23 mouse cellular contexts compared by ENCODE assay signal in genomic region chr8:69789105-69789504, GRCm38 (mm10). TPM values are rescaled to one million over a fixed set of nuclear protein-coding genes. Genes with fewer than 3 reads are reported as not detected.
DNase-seq lines count a peak whose midpoint lies in the region; ATAC-seq lines count a peak whose summit lies in the region.
"Had no signal": no experiment of that assay in that cellular context is flagged by ENCODE, and none has a peak within 500 bp of the region (broad histone marks: within the 10 kb centered on the region; RNA-seq: fewer than 3 reads in every experiment).

No protein-coding gene starts in this region.

- ATAC-seq in megakaryocyte, adult 5-6 weeks (ENCODE audit: poor library complexity, severe bottlenecking), result no peak
- no peak for ATAC-seq in liver, embryonic 12.5 days
- no peak for ATAC-seq in hindbrain, embryonic 16.5 days
- ATAC-seq: forebrain, embryonic 15.5 days; intestine, embryonic 15.5 days had no signal

- H3K9ac ChIP-seq in liver, embryonic 12.5 days, result peak overlapping the region; percentile 14; the same call in 1 of the 2 replicates
- no peak overlapping the region for H3K9ac ChIP-seq in hindbrain, embryonic 16.5 days (ENCODE audit: low read depth, low read length)
- H3K9ac ChIP-seq: embryonic facial prominence, embryonic 12.5 days; forebrain, embryonic 15.5 days; hindbrain, embryonic 12.5 days; intestine, embryonic 15.5 days; kidney, embryonic 15.5 days; limb, embryonic 13.5 days; lung, embryonic 15.5 days had no signal

- H3K4me2 ChIP-seq in liver, embryonic 12.5 days, result peak overlapping the region; percentile 87; the same call in 1 of the 2 replicates
- no peak overlapping the region for H3K4me2 ChIP-seq in hindbrain, embryonic 16.5 days (ENCODE audit: low read length)
- H3K4me2 ChIP-seq: intestine, embryonic 15.5 days; lung, embryonic 15.5 days had no signal

- WGBS in heart, embryonic 10.5 days, result 84% methylated on average over 5 of the region's 5 CpGs
- 33% methylated on average over 5 of the region's 5 CpGs for WGBS in liver, embryonic 12.5 days (ENCODE audit: insufficient replicate concordance)
- 89% methylated on average over 5 of the region's 5 CpGs for WGBS in hindbrain, embryonic 16.5 days

- no peak overlapping the region for H3K4me3 ChIP-seq in heart, embryonic 10.5 days
- H3K4me3 ChIP-seq in megakaryocyte, embryonic 14.5 days (replicated peaks), result peak overlapping the region; percentile 79
- no peak overlapping the region for H3K4me3 ChIP-seq in liver, embryonic 12.5 days
- H3K4me3 ChIP-seq in hindbrain, embryonic 16.5 days (ENCODE audit: low read length), result no peak overlapping the region
- H3K4me3 ChIP-seq: embryonic facial prominence, embryonic 12.5 days; forebrain, embryonic 15.5 days; hindbrain, embryonic 12.5 days; intestine, embryonic 15.5 days; lung, embryonic 15.5 days had no signal

- no peaks in the 10 kb centered on the region for H3K27me3 ChIP-seq in heart, embryonic 10.5 days (ENCODE audit: insufficient read depth, poor library complexity, severe bottlenecking)
- no peaks in the 10 kb centered on the region for H3K27me3 ChIP-seq in megakaryocyte, embryonic 14.5 days (replicated peaks)
- no peaks in the 10 kb centered on the region for H3K27me3 ChIP-seq in liver, embryonic 12.5 days (replicated peaks)
- no peaks in the 10 kb centered on the region for H3K27me3 ChIP-seq in hindbrain, embryonic 16.5 days (replicated peaks; ENCODE audit: control insufficient read depth, insufficient read depth, low read length)
- H3K27me3 ChIP-seq: embryonic facial prominence, embryonic 12.5 days; forebrain, embryonic 15.5 days; hindbrain, embryonic 12.5 days; intestine, embryonic 15.5 days; kidney, embryonic 15.5 days; limb, embryonic 13.5 days; lung, embryonic 15.5 days had no signal

- no peaks in the 10 kb centered on the region for H3K9me3 ChIP-seq in heart, embryonic 10.5 days
- no peaks in the 10 kb centered on the region for H3K9me3 ChIP-seq in megakaryocyte, embryonic 14.5 days
- no peaks in the 10 kb centered on the region for H3K9me3 ChIP-seq in liver, embryonic 12.5 days (replicated peaks)
- no peaks in the 10 kb centered on the region for H3K9me3 ChIP-seq in hindbrain, embryonic 16.5 days (ENCODE audit: control insufficient read depth, low read length)
- H3K9me3 ChIP-seq: embryonic facial prominence, embryonic 12.5 days; forebrain, embryonic 15.5 days; hindbrain, embryonic 12.5 days; intestine, embryonic 15.5 days; kidney, embryonic 15.5 days; limb, embryonic 13.5 days; lung, embryonic 15.5 days had no signal

- peaks cover 13% of the 10 kb centered on the region for H3K4me1 ChIP-seq in heart, embryonic 10.5 days
- H3K4me1 ChIP-seq in megakaryocyte, embryonic 14.5 days, result peaks cover 45% of the 10 kb centered on the region
- peaks cover 36% of the 10 kb centered on the region for H3K4me1 ChIP-seq in liver, embryonic 12.5 days
- H3K4me1 ChIP-seq in hindbrain, embryonic 16.5 days (ENCODE audit: control insufficient read depth, insufficient read depth, low read depth, low read length), result peaks cover 24% of the 10 kb centered on the region

- peak; percentile 69 for DNase-seq in heart, adult 11 months
- no peak for DNase-seq in heart, embryonic 10.5 days (ENCODE audit: low spot score)
- DNase-seq in 416B (ENCODE audit: low read depth), result peak; percentile 42
- DNase-seq in gastrocnemius, postnatal 25 days, result no peak
- DNase-seq: adrenal gland, adult 8-10 months; cerebellum, adult 9-10 months; right cerebral cortex, postnatal 25 days; thymus, postnatal 14 days had no signal

- H3K36me3 ChIP-seq in heart, embryonic 10.5 days, result peaks cover 9% of the 10 kb centered on the region
- H3K36me3 ChIP-seq in megakaryocyte, embryonic 14.5 days (replicated peaks; ENCODE audit: low read length), result peaks cover 15% of the 10 kb centered on the region
- H3K36me3 ChIP-seq in liver, embryonic 12.5 days, result peaks cover 14% of the 10 kb centered on the region
- H3K36me3 ChIP-seq in hindbrain, embryonic 16.5 days (ENCODE audit: control insufficient read depth, insufficient read depth, low read length), result peaks cover 4% of the 10 kb centered on the region

- H3K27ac ChIP-seq in heart, embryonic 10.5 days, result no peak overlapping the region
- peak overlapping the region; percentile 99; the same call in 1 of the 2 replicates for H3K27ac ChIP-seq in liver, embryonic 12.5 days
- no peak overlapping the region for H3K27ac ChIP-seq in hindbrain, embryonic 16.5 days (ENCODE audit: low read depth, low read length)
- H3K27ac ChIP-seq: embryonic facial prominence, embryonic 12.5 days; forebrain, embryonic 15.5 days; hindbrain, embryonic 12.5 days; intestine, embryonic 15.5 days; kidney, embryonic 15.5 days; limb, embryonic 13.5 days; lung, embryonic 15.5 days had no signal

RNA-seq across cellular contexts. Expression of gene Atp13a1, which starts 1.9 kb away (rescaled TPM):
- 43.2 and 48.3 TPM in 2 replicates for polyA plus RNA-seq in heart, embryonic 10.5 days (2016; fragmentation: Nextera tagmentation; extraction: Ambion mirVana)
- 21.5 and 34.8 TPM in 2 replicates for polyA plus RNA-seq in megakaryocyte, embryonic 14.5 days (2012; ENCODE audit: insufficient read depth, low replicate concordance)
- 19.5 and 21.1 TPM in 2 replicates for total RNA-seq in megakaryocyte, adult 5-6 weeks (2015)
- 15.6 and 16.9 TPM in 2 replicates for total RNA-seq in megakaryocyte, adult 5-6 weeks (2017)
- 32.8 and 33.9 TPM in 2 replicates for polyA plus RNA-seq in liver, embryonic 12.5 days (2016; fragmentation: Nextera tagmentation; extraction: Ambion mirVana)
- 10 to 100 TPM in 1 of 2 experiments, 1 to 10 TPM in 1; 9.4 to 11.3 TPM for total RNA-seq in gastrocnemius, postnatal 25 days (2021)
- polyA plus RNA-seq in hindbrain, embryonic 16.5 days (2015; fragmentation: Nextera tagmentation; extraction: Ambion mirVana), result 50.1 and 56.4 TPM in 2 replicates

RNA-seq across cellular contexts. Expression of gene Zfp866, which starts 1.9 kb away (rescaled TPM):
- 20.4 and 26.4 TPM in 2 replicates for polyA plus RNA-seq in heart, embryonic 10.5 days (2016; fragmentation: Nextera tagmentation; extraction: Ambion mirVana)
- not detected in 2 replicates for polyA plus RNA-seq in megakaryocyte, embryonic 14.5 days (2012; ENCODE audit: insufficient read depth, low replicate concordance)
- 23.6 TPM in 2 replicates for total RNA-seq in megakaryocyte, adult 5-6 weeks (2015)
- total RNA-seq in megakaryocyte, adult 5-6 weeks (2017), result 24.9 and 27.2 TPM in 2 replicates
- 10.9 and 12.3 TPM in 2 replicates for polyA plus RNA-seq in liver, embryonic 12.5 days (2016; fragmentation: Nextera tagmentation; extraction: Ambion mirVana)
- 10 to 100 TPM; 11.5 to 12.8 TPM for total RNA-seq in gastrocnemius, postnatal 25 days (2021)
- 32.8 and 37.0 TPM in 2 replicates for polyA plus RNA-seq in hindbrain, embryonic 16.5 days (2015; fragmentation: Nextera tagmentation; extraction: Ambion mirVana)

RNA-seq across cellular contexts. Expression of gene Gm20422, which starts 14.4 kb away (rescaled TPM):
- polyA plus RNA-seq in heart, embryonic 10.5 days (2016; fragmentation: Nextera tagmentation; extraction: Ambion mirVana), result 0.44 and 0.65 TPM in 2 replicates
- not detected in 2 replicates for polyA plus RNA-seq in megakaryocyte, embryonic 14.5 days (2012; ENCODE audit: insufficient read depth, low replicate concordance)
- not detected in 2 replicates for total RNA-seq in megakaryocyte, adult 5-6 weeks (2015)
- total RNA-seq in megakaryocyte, adult 5-6 weeks (2017), result 0.33 and 0.45 TPM in 2 replicates
- polyA plus RNA-seq in liver, embryonic 12.5 days (2016; fragmentation: Nextera tagmentation; extraction: Ambion mirVana), result 0.32 TPM in 1 of 2 replicates, not detected in the other
- 1 to 10 TPM; 2.1 to 2.8 TPM for total RNA-seq in gastrocnemius, postnatal 25 days (2021)
- 0.64 TPM in 1 of 2 replicates, not detected in the other for polyA plus RNA-seq in hindbrain, embryonic 16.5 days (2015; fragmentation: Nextera tagmentation; extraction: Ambion mirVana)
- total RNA-seq: neutrophil, adult 5-6 weeks had no signal
- polyA plus RNA-seq: embryonic facial prominence, embryonic 12.5 days; forebrain, embryonic 15.5 days; hindbrain, embryonic 12.5 days; kidney, embryonic 15.5 days; midbrain, postnatal 0 days; stomach, embryonic 16.5 days had no signal

RNA-seq across cellular contexts. Expression of gene Gmip, which starts 19.4 kb away (rescaled TPM):
- polyA plus RNA-seq in heart, embryonic 10.5 days (2016; fragmentation: Nextera tagmentation; extraction: Ambion mirVana), result 10.3 and 10.7 TPM in 2 replicates
- polyA plus RNA-seq in megakaryocyte, embryonic 14.5 days (2012; ENCODE audit: insufficient read depth, low replicate concordance), result 7.0 and 14.6 TPM in 2 replicates
- total RNA-seq in megakaryocyte, adult 5-6 weeks (2015), result 60.6 and 62.2 TPM in 2 replicates
- total RNA-seq in megakaryocyte, adult 5-6 weeks (2017), result 59.3 and 82.0 TPM in 2 replicates
- 5.4 and 6.6 TPM in 2 replicates for polyA plus RNA-seq in liver, embryonic 12.5 days (2016; fragmentation: Nextera tagmentation; extraction: Ambion mirVana)
- 1 to 10 TPM; 1.8 to 3.8 TPM for total RNA-seq in gastrocnemius, postnatal 25 days (2021)
- polyA plus RNA-seq in hindbrain, embryonic 16.5 days (2015; fragmentation: Nextera tagmentation; extraction: Ambion mirVana), result 32.2 and 34.5 TPM in 2 replicates

RNA-seq across cellular contexts. Expression of gene Lpar2, which starts 33.1 kb away (rescaled TPM):
- polyA plus RNA-seq in heart, embryonic 10.5 days (2016; fragmentation: Nextera tagmentation; extraction: Ambion mirVana), result 0.32 and 0.73 TPM in 2 replicates
- polyA plus RNA-seq in megakaryocyte, embryonic 14.5 days (2012; ENCODE audit: insufficient read depth, low replicate concordance), result 0.08 TPM in 1 of 2 replicates, not detected in the other
- 1.7 and 2.0 TPM in 2 replicates for total RNA-seq in megakaryocyte, adult 5-6 weeks (2015)
- total RNA-seq in megakaryocyte, adult 5-6 weeks (2017), result 0.57 and 0.59 TPM in 2 replicates
- polyA plus RNA-seq in liver, embryonic 12.5 days (2016; fragmentation: Nextera tagmentation; extraction: Ambion mirVana), result 0.12 and 0.20 TPM in 2 replicates
- under 1 TPM; 0.05 to 0.08 TPM for total RNA-seq in gastrocnemius, postnatal 25 days (2021)
- 0.54 and 0.91 TPM in 2 replicates for polyA plus RNA-seq in hindbrain, embryonic 16.5 days (2015; fragmentation: Nextera tagmentation; extraction: Ambion mirVana)
- total RNA-seq: gastrocnemius, postnatal 36 days had no signal

Comparison
In these comparisons a context has a peak if more than half of its experiments do, and no peak if none do; other contexts are left out.
1. DNase-seq: peak in heart, adult 11 months (single experiment) and 416B (single experiment); none in heart, embryonic 10.5 days (single experiment) and gastrocnemius, postnatal 25 days (single experiment).
2. RNA of gene Zfp866, which starts 1.9 kb away (polyA plus RNA-seq): 32.8 to 37.0 TPM in hindbrain, embryonic 16.5 days, 20.4 to 26.4 TPM in heart, embryonic 10.5 days and 10.9 to 12.3 TPM in liver, embryonic 12.5 days; not detected in megakaryocyte, embryonic 14.5 days; every median in the first group is over 10 times any median in the second.